In the genomic region with DNA sequence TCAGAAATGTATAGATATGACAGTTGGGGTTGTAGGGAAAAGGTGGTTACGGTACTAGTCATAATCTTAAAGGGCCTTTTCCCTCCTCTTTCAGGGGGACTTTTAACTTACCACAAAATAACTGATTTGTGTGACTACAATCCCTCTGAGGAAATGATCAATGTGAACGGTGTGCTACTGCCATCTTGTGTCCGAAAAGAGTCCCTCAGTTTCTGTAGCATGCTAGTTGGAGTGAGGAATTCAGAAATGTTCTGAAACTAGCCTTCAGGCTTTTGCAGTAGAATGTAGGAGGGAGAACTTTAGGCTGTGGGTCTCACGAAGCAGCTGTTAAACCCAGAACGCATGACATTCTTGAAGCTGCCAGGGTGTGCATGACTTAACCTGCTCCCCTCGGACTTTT, we compare ENCODE assay signal across 8 mouse cellular contexts.
DNase-seq lines count a peak whose midpoint lies in the region; ATAC-seq lines count a peak whose summit lies in the region.

No protein-coding gene starts in this region.

- no peaks in the 10 kb centered on the region for H3K27me3 ChIP-seq in heart, embryonic 15.5 days

- H3K4me2 ChIP-seq in heart, embryonic 15.5 days = no peak overlapping the region

- H3K9ac ChIP-seq in heart, embryonic 15.5 days = no peak overlapping the region

- H3K4me1 ChIP-seq in heart, embryonic 15.5 days (replicated peaks) = 0 out of 2 replicates have a peak, but pooled peaks cover 2% of the 10 kb centered on the region

- H3K36me3 ChIP-seq in heart, embryonic 15.5 days = no peaks in the 10 kb centered on the region

- H3K4me3 ChIP-seq in heart, embryonic 15.5 days = no peak overlapping the region

- 22% methylated on average over 6 of the region's 6 CpGs for WGBS in heart, embryonic 15.5 days

- H3K9me3 ChIP-seq in heart, embryonic 15.5 days (replicated peaks) = no peaks in the 10 kb centered on the region

- DNase-seq in 3134 (ENCODE audit: extremely low read depth, insufficient read length, low spot score) (peak; percentile 7), WW6 (ENCODE audit: low read depth, low spot score) (peak; percentile 14)
- peak; percentile 90 for DNase-seq in embryo, embryonic 10 days (ENCODE audit: low spot score)
- DNase-seq in kidney, postnatal 4 days = peak; percentile 65 to 79
- DNase-seq in lung, postnatal 10 days = peak; percentile 75
- DNase-seq in skeletal muscle tissue, adult 2 months (ENCODE audit: low read depth, low spot score) = peak; percentile 54

- peak overlapping the region; percentile 40; the same call in 1 of the 2 replicates for H3K27ac ChIP-seq in heart, embryonic 15.5 days

- ATAC-seq in heart, embryonic 15.5 days (replicated peaks; ENCODE audit: insufficient number of reproducible peaks, insufficient read depth, low FRiP score, low read depth) = no peak; the same call in 1 of the 2 replicates
- no peak for ATAC-seq in monocyte, adult 5-6 weeks (replicated peaks; ENCODE audit: insufficient number of reproducible peaks, low FRiP score, low TSS enrichment, poor library complexity, severe bottlenecking)

Comparison
In these comparisons a context has a peak if more than half of its experiments do, and no peak if none do; other contexts are left out.
1. DNase-seq: peak in every context shown above with its lines; median percentile 90 in embryo, embryonic 10 days; 75 in lung, postnatal 10 days; 72 in kidney, postnatal 4 days; 54 in skeletal muscle tissue, adult 2 months; 14 in WW6; 7 in 3134.